Mouse (Mus musculus): ENCODE measurements around the gene Atoh7. TPM values are rescaled to one million over a fixed set of nuclear protein-coding genes. Genes with fewer than 3 reads are reported as not detected.

Atoh7 gene
- polyA plus RNA-seq, 1 experiment from 2014 or later, result not detected

- 66% methylated on average over 7 of the region's 7 CpGs for WGBS
- no peaks in the 10 kb centered on the region for H3K9me3 ChIP-seq (ENCODE audit: control insufficient read depth, low read length)
- H3K9ac ChIP-seq (ENCODE audit: low read length), result no peak overlapping the region
- H3K4me2 ChIP-seq (ENCODE audit: low read depth, low read length), result no peak overlapping the region
- no peaks in the 10 kb centered on the region for H3K36me3 ChIP-seq (ENCODE audit: control insufficient read depth, insufficient read depth, low read length)
- H3K27ac ChIP-seq (ENCODE audit: low read length), result no peak overlapping the region
- H3K4me3 ChIP-seq (ENCODE audit: low read length), result no peak overlapping the region
- H3K27me3 ChIP-seq (ENCODE audit: control insufficient read depth, insufficient read depth, low read depth, low read length), result no peaks in the 10 kb centered on the region; the same call in 1 of the 2 replicates
- ATAC-seq (ENCODE audit: low read depth), result no peak
- H3K4me1 ChIP-seq (replicated peaks; ENCODE audit: control insufficient read depth, insufficient read depth, low read length), result 0 out of 2 replicates have a peak, but pooled peaks cover 4% of the 10 kb centered on the region
Measured at GRCm38 (mm10) chr10:63091915-63092314, 7.5 kb upstream of the Atoh7 start.

GRCm38 (mm10) chr10:63092616-63093550, 6.6 kb upstream of the Atoh7 start:
- no peak overlapping the region for H3K4me2 ChIP-seq (ENCODE audit: low read depth, low read length)
- peaks cover 2% of the 10 kb centered on the region for H3K27me3 ChIP-seq (ENCODE audit: control insufficient read depth, insufficient read depth, low read depth, low read length)
- no peak overlapping the region for H3K9ac ChIP-seq (ENCODE audit: low read length)
- no peak overlapping the region for H3K4me3 ChIP-seq (ENCODE audit: low read length)
- ATAC-seq (ENCODE audit: low read depth), result no peak
- 67% methylated on average over 10 of the region's 10 CpGs for WGBS
- no peak overlapping the region for H3K27ac ChIP-seq (ENCODE audit: low read length)
- no peaks in the 10 kb centered on the region for H3K36me3 ChIP-seq (ENCODE audit: control insufficient read depth, insufficient read depth, low read length)
- H3K9me3 ChIP-seq (ENCODE audit: control insufficient read depth, low read length), result no peaks in the 10 kb centered on the region
- 0 out of 2 replicates have a peak, but pooled peaks cover 4% of the 10 kb centered on the region for H3K4me1 ChIP-seq (replicated peaks; ENCODE audit: control insufficient read depth, insufficient read depth, low read length)

- no peaks in the 10 kb centered on the region for H3K36me3 ChIP-seq (ENCODE audit: control insufficient read depth, insufficient read depth, low read length)
- 68% methylated on average over 2 of the region's 2 CpGs for WGBS
- H3K9ac ChIP-seq (ENCODE audit: low read length), result no peak overlapping the region
- no peak overlapping the region for H3K27ac ChIP-seq (ENCODE audit: low read length)
- H3K9me3 ChIP-seq (ENCODE audit: control insufficient read depth, low read length), result no peaks in the 10 kb centered on the region
- no peak overlapping the region for H3K4me3 ChIP-seq (ENCODE audit: low read length)
- peaks cover 6% of the 10 kb centered on the region for H3K4me1 ChIP-seq (replicated peaks; ENCODE audit: control insufficient read depth, insufficient read depth, low read length)
- H3K27me3 ChIP-seq (ENCODE audit: control insufficient read depth, insufficient read depth, low read depth, low read length), result peaks cover 30% of the 10 kb centered on the region
- no peak for ATAC-seq (ENCODE audit: low read depth)
- H3K4me2 ChIP-seq (ENCODE audit: low read depth, low read length), result no peak overlapping the region
Measured at GRCm38 (mm10) chr10:63096757-63097156, 2.7 kb upstream of the Atoh7 start.

GRCm38 (mm10) chr10:63098191-63098590, 1.3 kb upstream of the Atoh7 start:
- peaks cover 30% of the 10 kb centered on the region for H3K27me3 ChIP-seq (ENCODE audit: control insufficient read depth, insufficient read depth, low read depth, low read length)
- no peak overlapping the region for H3K4me3 ChIP-seq (ENCODE audit: low read length)
- no peak overlapping the region for H3K9ac ChIP-seq (ENCODE audit: low read length)
- no peak overlapping the region for H3K27ac ChIP-seq (ENCODE audit: low read length)
- H3K9me3 ChIP-seq (ENCODE audit: control insufficient read depth, low read length), result no peaks in the 10 kb centered on the region
- 60% methylated on average over 12 of the region's 12 CpGs for WGBS
- no peaks in the 10 kb centered on the region for H3K36me3 ChIP-seq (ENCODE audit: control insufficient read depth, insufficient read depth, low read length)
- no peak for ATAC-seq (ENCODE audit: low read depth)
- no peak overlapping the region for H3K4me2 ChIP-seq (ENCODE audit: low read depth, low read length)
- H3K4me1 ChIP-seq (replicated peaks; ENCODE audit: control insufficient read depth, insufficient read depth, low read length), result peaks cover 6% of the 10 kb centered on the region

DNA sequence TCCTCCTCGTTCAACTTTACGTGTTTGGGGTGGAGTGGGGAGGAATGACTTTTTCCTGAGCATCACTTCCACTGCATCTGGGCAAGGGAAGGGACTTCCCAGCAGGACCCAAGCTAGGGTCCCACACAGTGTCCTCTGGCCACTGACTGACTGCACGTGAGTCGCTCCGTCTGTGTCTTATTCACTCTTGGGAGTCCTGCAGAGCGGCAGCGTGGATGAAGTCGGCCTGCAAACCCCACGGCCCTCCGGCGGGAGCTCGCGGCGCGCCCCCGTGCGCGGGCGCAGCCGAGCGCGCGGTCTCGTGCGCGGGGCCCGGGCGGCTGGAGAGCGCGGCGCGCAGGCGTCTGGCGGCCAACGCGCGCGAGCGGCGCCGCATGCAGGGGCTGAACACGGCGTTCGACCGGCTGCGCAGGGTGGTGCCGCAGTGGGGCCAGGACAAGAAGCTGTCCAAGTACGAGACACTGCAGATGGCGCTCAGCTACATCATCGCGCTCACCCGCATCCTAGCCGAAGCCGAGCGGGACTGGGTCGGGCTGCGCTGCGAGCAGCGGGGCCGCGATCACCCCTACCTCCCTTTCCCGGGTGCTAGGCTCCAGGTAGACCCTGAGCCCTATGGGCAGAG, 601 bp downstream of the Atoh7 start:
- H3K9ac ChIP-seq (ENCODE audit: low read length), result peak overlapping the region; percentile 64
- H3K4me1 ChIP-seq (replicated peaks; ENCODE audit: control insufficient read depth, insufficient read depth, low read length), result peaks cover 6% of the 10 kb centered on the region
- peak; percentile 90 for ATAC-seq (ENCODE audit: low read depth)
- H3K4me3 ChIP-seq (ENCODE audit: low read length), result peak overlapping the region; percentile 64
- peak overlapping the region; percentile 97 for H3K4me2 ChIP-seq (ENCODE audit: low read depth, low read length)
- no peaks in the 10 kb centered on the region for H3K36me3 ChIP-seq (ENCODE audit: control insufficient read depth, insufficient read depth, low read length)
- WGBS, result under 1% methylated on average over 57 of the region's 62 CpGs
- no peaks in the 10 kb centered on the region for H3K9me3 ChIP-seq (ENCODE audit: control insufficient read depth, low read length)
- no peak overlapping the region for H3K27ac ChIP-seq (ENCODE audit: low read length)
- H3K27me3 ChIP-seq (ENCODE audit: control insufficient read depth, insufficient read depth, low read depth, low read length), result peaks cover 30% of the 10 kb centered on the region

DNA sequence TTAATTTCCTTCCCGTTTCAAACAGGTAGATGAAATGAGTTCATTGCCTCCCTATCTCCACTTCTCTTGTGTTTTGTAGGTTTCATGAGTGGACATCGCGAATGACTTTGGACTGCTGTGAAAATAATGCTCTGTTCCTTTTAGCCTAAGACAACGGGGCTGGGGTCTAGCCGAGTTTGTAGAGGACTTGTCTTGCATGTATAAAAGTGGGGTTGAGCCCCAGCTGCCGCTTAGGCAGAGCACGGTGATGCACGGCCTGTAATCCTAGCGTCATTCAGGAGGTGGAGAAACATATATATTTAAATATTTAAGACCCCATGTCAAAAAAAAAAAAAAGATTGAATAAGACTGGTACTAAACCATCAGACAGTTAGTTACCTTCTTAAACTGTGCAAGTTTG, 1.2 kb downstream of the Atoh7 start:
- 15% methylated on average over 9 of the region's 9 CpGs for WGBS
- no peak for ATAC-seq (ENCODE audit: low read depth)
- H3K36me3 ChIP-seq (ENCODE audit: control insufficient read depth, insufficient read depth, low read length), result no peaks in the 10 kb centered on the region
- peak overlapping the region; percentile 64 for H3K9ac ChIP-seq (ENCODE audit: low read length)
- peak overlapping the region; percentile 97 for H3K4me2 ChIP-seq (ENCODE audit: low read depth, low read length)
- H3K9me3 ChIP-seq (ENCODE audit: control insufficient read depth, low read length), result no peaks in the 10 kb centered on the region
- H3K4me3 ChIP-seq (ENCODE audit: low read length), result peak overlapping the region; percentile 64
- peaks cover 6% of the 10 kb centered on the region for H3K4me1 ChIP-seq (replicated peaks; ENCODE audit: control insufficient read depth, insufficient read depth, low read length)
- no peak overlapping the region for H3K27ac ChIP-seq (ENCODE audit: low read length)
- peaks cover 30% of the 10 kb centered on the region for H3K27me3 ChIP-seq (ENCODE audit: control insufficient read depth, insufficient read depth, low read depth, low read length)

- ATAC-seq (ENCODE audit: low read depth), result peak; percentile 34; the same call in 1 of the 2 replicates
- Histone ChIP-seq H3K4me1 (replicated peaks; ENCODE audit: control insufficient read depth, insufficient read depth, low read length) (no peaks in the 10 kb centered on the region), H3K27ac (ENCODE audit: low read length) (no peak overlapping the region), H3K4me3 (ENCODE audit: low read length) (no peak overlapping the region), H3K9ac (ENCODE audit: low read length) (no peak overlapping the region), H3K9me3 (ENCODE audit: control insufficient read depth, low read length) (peaks cover 4% of the 10 kb centered on the region), H3K4me2 (ENCODE audit: low read depth, low read length) (no peak overlapping the region), H3K27me3 (ENCODE audit: control insufficient read depth, insufficient read depth, low read depth, low read length) (no peaks in the 10 kb centered on the region), H3K36me3 (ENCODE audit: control insufficient read depth, insufficient read depth, low read length) (no peaks in the 10 kb centered on the region)
- 40% methylated on average over 5 of the region's 5 CpGs for WGBS
Measured at GRCm38 (mm10) chr10:63113027-63113604, 13.7 kb downstream of the Atoh7 start.

GRCm38 (mm10) chr10:63113716-63114360, 14.4 kb downstream of the Atoh7 start:
- no peak overlapping the region for H3K27ac ChIP-seq (ENCODE audit: low read length)
- no peak overlapping the region for H3K4me3 ChIP-seq (ENCODE audit: low read length)
- H3K9me3 ChIP-seq (ENCODE audit: control insufficient read depth, low read length), result peaks cover 4% of the 10 kb centered on the region
- H3K36me3 ChIP-seq (ENCODE audit: control insufficient read depth, insufficient read depth, low read length), result no peaks in the 10 kb centered on the region
- WGBS, result 79% methylated on average over 6 of the region's 6 CpGs
- no peaks in the 10 kb centered on the region for H3K27me3 ChIP-seq (ENCODE audit: control insufficient read depth, insufficient read depth, low read depth, low read length)
- no peak for ATAC-seq (ENCODE audit: low read depth)
- no peak overlapping the region for H3K4me2 ChIP-seq (ENCODE audit: low read depth, low read length)
- no peak overlapping the region for H3K9ac ChIP-seq (ENCODE audit: low read length)
- no peaks in the 10 kb centered on the region for H3K4me1 ChIP-seq (replicated peaks; ENCODE audit: control insufficient read depth, insufficient read depth, low read length)

DNA sequence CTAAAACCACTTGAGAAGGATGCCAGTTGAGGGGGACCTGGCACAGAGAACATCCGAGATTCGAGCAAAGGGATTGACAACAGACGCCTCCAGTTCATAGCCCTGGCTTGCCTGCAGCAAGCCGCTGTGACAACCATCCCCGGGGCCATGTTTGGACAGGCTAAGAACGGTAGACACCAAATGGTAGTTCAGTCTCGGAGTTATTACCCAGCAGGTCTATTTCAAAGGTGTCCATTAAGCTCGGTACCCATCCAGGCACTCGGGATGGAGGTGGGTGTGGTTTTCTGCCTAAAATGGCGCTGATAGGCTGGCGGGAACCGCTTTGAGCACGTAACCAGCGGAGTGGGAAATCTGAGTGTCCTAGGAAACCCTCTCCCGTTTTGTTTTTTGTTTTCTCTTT, 16.4 kb downstream of the Atoh7 start:
- no peak overlapping the region for H3K4me3 ChIP-seq (ENCODE audit: low read length)
- no peaks in the 10 kb centered on the region for H3K27me3 ChIP-seq (ENCODE audit: control insufficient read depth, insufficient read depth, low read depth, low read length)
- no peak overlapping the region for H3K9ac ChIP-seq (ENCODE audit: low read length)
- no peak overlapping the region for H3K27ac ChIP-seq (ENCODE audit: low read length)
- no peak for ATAC-seq (ENCODE audit: low read depth)
- H3K36me3 ChIP-seq (ENCODE audit: control insufficient read depth, insufficient read depth, low read length), result no peaks in the 10 kb centered on the region
- 86% methylated on average over 15 of the region's 15 CpGs for WGBS
- peaks cover 4% of the 10 kb centered on the region for H3K9me3 ChIP-seq (ENCODE audit: control insufficient read depth, low read length)
- H3K4me2 ChIP-seq (ENCODE audit: low read depth, low read length), result no peak overlapping the region
- H3K4me1 ChIP-seq (replicated peaks; ENCODE audit: control insufficient read depth, insufficient read depth, low read length), result no peaks in the 10 kb centered on the region

All from lung, embryonic 16.5 days (tissue).